Mouse (Mus musculus): ENCODE results near the gene Klc4. TPM values are rescaled to one million over a fixed set of nuclear protein-coding genes. Genes with fewer than 3 reads are reported as not detected.
A peak's percentile ranks its signal among the peaks of the same experiment; 100 is the strongest.

The Klc4 gene
- polyA plus RNA-seq, 1 experiment from 2014 or later: 32.8 TPM

DNA sequence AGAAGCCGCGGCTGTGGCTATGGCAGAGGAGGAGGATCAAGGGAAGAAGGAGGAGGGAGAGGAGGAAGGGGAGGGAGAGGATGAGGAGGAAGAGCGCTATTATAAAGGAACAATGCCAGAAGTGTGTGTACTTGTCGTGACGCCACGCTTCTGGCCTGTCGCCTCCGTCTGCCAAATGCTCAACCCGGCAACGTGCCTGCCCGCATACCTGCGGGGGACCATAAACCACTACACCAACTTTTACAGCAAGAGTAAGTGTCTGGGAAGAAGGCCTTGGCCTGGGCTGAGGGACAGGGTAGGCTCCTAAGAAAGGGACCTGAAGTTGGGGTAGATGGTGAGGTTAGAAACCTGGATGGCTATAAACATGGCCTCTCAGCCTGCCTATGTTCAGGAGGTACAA lies 16.2 kb upstream of the Klc4 start:
- WGBS: 94% methylated on average over 12 of the region's 12 CpGs
- Histone ChIP-seq H3K36me3 (ENCODE audit: control insufficient read depth, insufficient read depth, low read length) (peaks cover 94% of the 10 kb centered on the region), H3K4me3 (replicated peaks; ENCODE audit: low read depth, low read length) (no peak overlapping the region), H3K27ac (replicated peaks; ENCODE audit: low read depth, low read length) (no peak overlapping the region), H3K9ac (replicated peaks; ENCODE audit: low read length) (no peak overlapping the region), H3K4me1 (ENCODE audit: control insufficient read depth, insufficient read depth, low read length) (no peaks in the 10 kb centered on the region), H3K27me3 (ENCODE audit: control insufficient read depth, insufficient read depth, low read length) (no peaks in the 10 kb centered on the region), H3K4me2 (ENCODE audit: low read length) (no peak overlapping the region), H3K9me3 (ENCODE audit: control insufficient read depth, low read length) (no peaks in the 10 kb centered on the region)
- ATAC-seq (ENCODE audit: low FRiP score, low TSS enrichment) (no peak), DNase-seq (no peak)

DNA sequence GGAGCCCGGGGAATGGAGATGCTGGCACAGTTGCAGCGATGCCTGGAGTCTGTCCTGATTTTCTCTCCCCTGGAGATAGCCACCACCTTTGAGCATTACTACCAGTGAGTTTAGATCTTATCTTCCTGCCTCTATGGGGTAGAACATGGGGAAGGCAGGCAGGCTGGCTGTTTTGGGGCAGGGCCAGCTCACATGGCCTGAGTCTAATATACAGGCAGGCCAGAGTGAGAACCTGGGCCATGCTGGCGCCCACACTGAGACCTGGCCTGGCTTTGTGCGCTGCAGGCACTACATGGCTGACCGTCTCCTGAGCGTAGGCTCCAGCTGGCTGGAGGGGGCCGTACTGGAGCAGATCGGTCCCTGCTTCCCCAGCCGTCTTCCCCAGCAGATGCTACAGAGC lies 15.5 kb upstream of the Klc4 start:
- H3K36me3 ChIP-seq (ENCODE audit: control insufficient read depth, insufficient read depth, low read length): peaks cover 96% of the 10 kb centered on the region

DNA sequence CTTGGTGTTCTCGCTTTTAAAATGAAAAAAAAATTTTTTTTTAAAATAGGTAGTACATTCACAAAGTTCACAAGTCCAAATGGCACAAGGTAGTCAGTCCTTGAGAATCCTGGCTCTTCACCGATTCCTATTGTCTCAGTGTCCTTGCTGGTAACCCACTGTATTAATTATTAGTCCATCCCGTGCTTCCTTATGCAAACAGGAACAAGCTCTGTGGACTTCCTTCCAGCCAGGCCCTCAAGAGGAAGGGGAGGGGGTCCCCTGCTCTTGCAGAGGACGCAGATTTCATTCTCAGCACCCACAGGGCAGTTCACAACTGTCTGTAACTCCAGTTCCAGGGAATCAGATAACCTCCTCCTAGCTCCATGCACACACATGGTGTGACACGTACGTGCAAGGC lies 10.2 kb upstream of the Klc4 start:
- WGBS: 92% methylated on average over 6 of the region's 6 CpGs

More for the DNA sequence above, 15.5 kb upstream of the Klc4 start:
- ATAC-seq (ENCODE audit: low FRiP score, low TSS enrichment) (no peak), DNase-seq (no peak)
- Histone ChIP-seq H3K9me3 (ENCODE audit: control insufficient read depth, low read length) (no peaks in the 10 kb centered on the region), H3K27me3 (ENCODE audit: control insufficient read depth, insufficient read depth, low read length) (no peaks in the 10 kb centered on the region), H3K4me1 (ENCODE audit: control insufficient read depth, insufficient read depth, low read length) (no peaks in the 10 kb centered on the region), H3K4me3 (replicated peaks; ENCODE audit: low read depth, low read length) (no peak overlapping the region), H3K4me2 (ENCODE audit: low read length) (no peak overlapping the region), H3K9ac (replicated peaks; ENCODE audit: low read length) (no peak overlapping the region), H3K27ac (replicated peaks; ENCODE audit: low read depth, low read length) (no peak overlapping the region)
- WGBS: 93% methylated on average over 9 of the region's 9 CpGs

DNA sequence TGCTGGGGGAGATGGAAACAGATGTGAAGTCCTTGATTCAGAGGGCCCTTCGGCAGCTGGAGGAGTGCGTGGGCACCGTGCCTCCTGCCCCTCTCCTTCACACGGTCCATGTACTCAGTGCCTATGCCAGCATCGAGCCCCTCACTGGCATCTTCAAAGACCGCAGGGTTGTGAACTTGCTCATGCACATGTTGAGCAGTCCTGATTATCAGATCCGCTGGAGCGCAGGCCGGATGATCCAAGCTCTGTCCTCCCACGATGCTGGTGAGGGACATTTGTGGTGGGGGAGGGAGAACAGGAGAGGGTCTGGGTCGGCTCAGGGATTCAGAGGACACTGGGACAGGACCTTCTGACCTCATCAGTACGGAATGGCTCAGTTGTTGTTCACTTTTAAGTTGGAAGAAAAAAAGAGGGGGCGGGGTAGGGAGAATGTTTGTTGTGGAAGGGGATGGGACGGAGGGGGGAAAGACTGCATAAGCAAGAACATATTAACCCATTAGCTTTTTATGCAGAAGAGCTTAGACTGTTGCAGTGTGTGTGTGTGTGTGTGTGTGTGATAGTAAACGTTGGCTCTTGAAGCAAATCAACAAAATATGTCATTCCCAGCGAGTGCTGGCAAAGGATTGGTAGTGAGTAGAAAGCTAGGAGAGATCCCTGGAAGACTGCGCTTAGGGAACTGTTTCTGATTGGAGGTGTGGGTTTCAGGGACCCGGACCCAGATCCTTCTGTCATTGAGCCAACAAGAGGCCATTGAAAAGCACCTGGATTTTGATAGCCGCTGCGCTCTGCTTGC lies 6.1 kb upstream of the Klc4 start:
- H3K36me3 ChIP-seq (ENCODE audit: control insufficient read depth, insufficient read depth, low read length): peaks cover 46% of the 10 kb centered on the region
- H3K27ac ChIP-seq (replicated peaks; ENCODE audit: low read depth, low read length): no peak overlapping the region
- DNase-seq (no peak), ATAC-seq (ENCODE audit: low FRiP score, low TSS enrichment) (no peak)
- WGBS: 79% methylated on average over 20 of the region's 20 CpGs
- H3K4me3 ChIP-seq (replicated peaks; ENCODE audit: low read depth, low read length): peak overlapping the region; percentile 67
- H3K9ac ChIP-seq (replicated peaks; ENCODE audit: low read length): peak overlapping the region; percentile 96
- H3K9me3 ChIP-seq (ENCODE audit: control insufficient read depth, low read length): no peaks in the 10 kb centered on the region
- peak overlapping the region; percentile 88 for H3K4me2 ChIP-seq (ENCODE audit: low read length)
- no peaks in the 10 kb centered on the region for H3K27me3 ChIP-seq (ENCODE audit: control insufficient read depth, insufficient read depth, low read length)
- peaks cover 25% of the 10 kb centered on the region for H3K4me1 ChIP-seq (ENCODE audit: control insufficient read depth, insufficient read depth, low read length)

More for the DNA sequence above, 10.2 kb upstream of the Klc4 start:
- Histone ChIP-seq H3K4me2 (ENCODE audit: low read length) (no peak overlapping the region), H3K4me1 (ENCODE audit: control insufficient read depth, insufficient read depth, low read length) (peaks cover 14% of the 10 kb centered on the region), H3K9ac (replicated peaks; ENCODE audit: low read length) (no peak overlapping the region), H3K9me3 (ENCODE audit: control insufficient read depth, low read length) (no peaks in the 10 kb centered on the region), H3K4me3 (replicated peaks; ENCODE audit: low read depth, low read length) (no peak overlapping the region), H3K27me3 (ENCODE audit: control insufficient read depth, insufficient read depth, low read length) (no peaks in the 10 kb centered on the region), H3K27ac (replicated peaks; ENCODE audit: low read depth, low read length) (no peak overlapping the region), H3K36me3 (ENCODE audit: control insufficient read depth, insufficient read depth, low read length) (peaks cover 79% of the 10 kb centered on the region)
- DNase-seq (no peak), ATAC-seq (ENCODE audit: low FRiP score, low TSS enrichment) (no peak)

DNA sequence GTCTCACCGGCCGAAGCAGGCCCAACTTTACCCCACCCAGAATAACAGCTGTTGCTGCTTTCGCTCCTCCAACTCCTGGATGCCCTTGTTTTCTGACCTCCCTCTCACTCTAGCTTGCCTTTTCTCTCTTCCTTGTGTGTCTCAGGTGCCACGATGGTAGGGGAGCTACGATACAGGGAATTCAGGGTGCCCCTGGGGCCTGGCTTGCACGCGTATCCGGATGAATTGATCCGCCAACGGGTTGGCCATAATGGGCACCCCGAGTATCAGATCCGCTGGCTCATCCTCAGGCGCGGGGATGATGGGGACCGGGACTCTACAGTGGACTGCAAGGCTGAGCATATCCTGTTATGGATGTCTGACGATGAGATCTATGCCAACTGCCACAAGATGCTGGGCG lies 5.5 kb upstream of the Klc4 start:
- Histone ChIP-seq H3K27ac (replicated peaks; ENCODE audit: low read depth, low read length) (peak overlapping the region; percentile 95), H3K9me3 (ENCODE audit: control insufficient read depth, low read length) (no peaks in the 10 kb centered on the region), H3K4me2 (ENCODE audit: low read length) (peak overlapping the region; percentile 88), H3K9ac (replicated peaks; ENCODE audit: low read length) (peak overlapping the region; percentile 96), H3K36me3 (ENCODE audit: control insufficient read depth, insufficient read depth, low read length) (peaks cover 39% of the 10 kb centered on the region), H3K4me1 (ENCODE audit: control insufficient read depth, insufficient read depth, low read length) (peaks cover 31% of the 10 kb centered on the region), H3K27me3 (ENCODE audit: control insufficient read depth, insufficient read depth, low read length) (no peaks in the 10 kb centered on the region), H3K4me3 (replicated peaks; ENCODE audit: low read depth, low read length) (peak overlapping the region; percentile 67)
- no peak for ATAC-seq (ENCODE audit: low FRiP score, low TSS enrichment)
- WGBS: 79% methylated on average over 17 of the region's 17 CpGs
- DNase-seq: no peak

DNA sequence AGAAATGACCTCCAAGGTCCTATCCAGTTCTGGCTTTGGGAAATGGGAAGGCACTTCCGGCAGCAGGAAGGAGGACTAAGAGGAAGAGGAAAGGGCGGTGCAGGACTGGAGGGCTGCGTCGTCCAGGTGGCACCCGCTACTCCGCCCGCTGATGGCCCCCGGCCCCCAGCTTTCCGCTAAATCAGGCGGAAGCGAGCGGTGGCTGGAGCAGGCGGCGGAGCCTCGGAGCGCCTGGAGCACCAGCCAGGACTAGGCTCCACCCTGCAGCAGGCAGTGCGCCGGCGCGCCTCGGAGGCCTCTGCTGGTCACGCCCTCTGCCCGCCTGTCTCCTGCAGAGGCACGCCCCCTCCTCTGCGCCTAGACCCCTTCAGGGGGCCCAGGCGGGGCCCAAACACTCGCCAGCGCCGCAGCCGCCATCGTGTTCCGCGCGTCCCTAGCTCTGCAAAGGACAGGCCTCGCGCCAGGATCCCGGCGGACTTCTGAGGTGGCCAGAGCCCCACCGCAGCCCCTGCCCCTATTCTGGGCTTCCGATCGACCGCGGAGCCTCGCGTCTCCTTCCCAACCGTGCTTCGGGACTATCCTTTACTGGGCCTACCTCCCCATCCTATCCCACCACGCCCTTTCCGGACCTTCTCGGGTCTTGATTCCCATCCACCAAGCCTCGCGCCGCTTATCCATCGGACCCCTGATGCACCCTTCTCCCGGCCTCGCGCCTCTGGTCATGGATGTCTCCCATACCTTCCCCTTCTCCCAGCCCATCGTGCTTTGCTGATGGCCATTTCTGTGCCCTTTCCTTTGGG lies 4.6 kb upstream of the Klc4 start, which contains the start of gene Cul7:
Gene Cul7 (plus strand): TSS at position 106 of the 800 bp plus-strand sequence.
- H3K27ac ChIP-seq (replicated peaks; ENCODE audit: low read depth, low read length): peak within 1 kb of the TSS; percentile 95
- DNase-seq: peak; percentile 96
- peak; percentile 94 for ATAC-seq (ENCODE audit: low FRiP score, low TSS enrichment)
- H3K36me3 ChIP-seq (ENCODE audit: control insufficient read depth, insufficient read depth, low read length): peaks cover 30% of the 10 kb centered on the region
- H3K27me3 ChIP-seq (ENCODE audit: control insufficient read depth, insufficient read depth, low read length): no peaks in the 10 kb centered on the region
- peak within 1 kb of the TSS; percentile 67 for H3K4me3 ChIP-seq (replicated peaks; ENCODE audit: low read depth, low read length)
- under 1% methylated on average over 58 of the region's 58 CpGs for WGBS
- H3K4me1 ChIP-seq (ENCODE audit: control insufficient read depth, insufficient read depth, low read length): peaks cover 31% of the 10 kb centered on the region
- peak within 1 kb of the TSS; percentile 88 for H3K4me2 ChIP-seq (ENCODE audit: low read length)
- peak within 1 kb of the TSS; percentile 96 for H3K9ac ChIP-seq (replicated peaks; ENCODE audit: low read length)
- H3K9me3 ChIP-seq (ENCODE audit: control insufficient read depth, low read length): no peaks in the 10 kb centered on the region

DNA sequence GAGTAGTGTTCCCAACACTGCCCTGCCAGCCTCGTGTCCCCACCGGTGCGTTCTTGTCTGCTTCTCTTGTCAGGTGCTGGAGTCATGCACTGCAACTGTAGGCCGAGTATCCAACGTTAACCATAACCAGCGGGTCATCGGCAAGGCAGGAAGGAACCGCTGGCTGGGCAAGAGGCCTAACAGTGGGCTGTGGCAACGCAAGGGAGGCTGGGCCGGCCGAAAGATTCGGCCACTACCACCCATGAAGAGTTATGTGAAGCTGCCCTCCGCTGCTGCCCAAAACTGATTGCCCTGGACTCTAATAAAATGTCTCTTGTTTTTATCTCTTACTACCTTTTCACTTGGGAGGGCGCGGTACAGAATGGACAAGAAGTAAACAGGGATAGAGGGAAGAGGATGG lies 4.0 kb upstream of the Klc4 start:
- Histone ChIP-seq H3K9ac (replicated peaks; ENCODE audit: low read length) (peak overlapping the region; percentile 96), H3K9me3 (ENCODE audit: control insufficient read depth, low read length) (no peaks in the 10 kb centered on the region), H3K4me2 (ENCODE audit: low read length) (peak overlapping the region; percentile 88), H3K36me3 (ENCODE audit: control insufficient read depth, insufficient read depth, low read length) (peaks cover 28% of the 10 kb centered on the region), H3K27me3 (ENCODE audit: control insufficient read depth, insufficient read depth, low read length) (no peaks in the 10 kb centered on the region), H3K4me3 (replicated peaks; ENCODE audit: low read depth, low read length) (peak overlapping the region; percentile 67), H3K4me1 (ENCODE audit: control insufficient read depth, insufficient read depth, low read length) (peaks cover 37% of the 10 kb centered on the region), H3K27ac (replicated peaks; ENCODE audit: low read depth, low read length) (peak overlapping the region; percentile 95)
- DNase-seq (peak; percentile 17), ATAC-seq (ENCODE audit: low FRiP score, low TSS enrichment) (no peak)
- WGBS: 33% methylated on average over 15 of the region's 15 CpGs

DNA sequence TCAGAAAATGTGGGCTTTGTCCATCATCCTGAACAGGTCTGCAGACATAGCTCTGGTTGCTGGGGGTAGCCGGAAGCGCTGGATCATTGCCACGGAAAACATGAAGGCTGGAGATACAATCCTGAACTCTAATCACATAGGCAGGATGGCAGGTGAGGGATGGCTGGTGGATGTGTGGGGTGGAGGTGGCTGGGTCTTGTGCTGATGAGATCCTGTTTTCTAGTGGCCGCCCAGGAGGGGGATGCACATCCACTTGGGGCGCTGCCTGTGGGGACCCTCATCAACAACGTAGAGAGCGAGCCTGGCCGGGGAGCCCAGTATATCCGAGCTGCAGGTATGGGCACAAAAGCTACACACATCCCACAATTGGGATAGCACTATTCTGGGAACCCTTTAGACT lies 2.6 kb upstream of the Klc4 start:
- DNase-seq (no peak), ATAC-seq (ENCODE audit: low FRiP score, low TSS enrichment) (no peak)
- Histone ChIP-seq H3K36me3 (ENCODE audit: control insufficient read depth, insufficient read depth, low read length) (peaks cover 17% of the 10 kb centered on the region), H3K4me1 (ENCODE audit: control insufficient read depth, insufficient read depth, low read length) (peaks cover 43% of the 10 kb centered on the region), H3K4me2 (ENCODE audit: low read length) (no peak overlapping the region), H3K4me3 (replicated peaks; ENCODE audit: low read depth, low read length) (no peak overlapping the region), H3K9ac (replicated peaks; ENCODE audit: low read length) (no peak overlapping the region), H3K27ac (replicated peaks; ENCODE audit: low read depth, low read length) (no peak overlapping the region), H3K27me3 (ENCODE audit: control insufficient read depth, insufficient read depth, low read length) (no peaks in the 10 kb centered on the region), H3K9me3 (ENCODE audit: control insufficient read depth, low read length) (no peaks in the 10 kb centered on the region)
- WGBS: 92% methylated on average over 9 of the region's 9 CpGs

All from midbrain, embryonic 14.5 days (tissue).